Mouse (Mus musculus): Measurements from ENCODE around the gene Ucp3.
A peak's percentile ranks its signal among the peaks of the same experiment; 100 is the strongest.

Gene Ucp3

GRCm38 (mm10) chr7:100487301-100487700, 14.5 kb downstream of the Ucp3 start:
- DNase-seq (ENCODE audit: low read depth, low spot score), result peak; percentile 51
- H3K36me3 ChIP-seq (ENCODE audit: control insufficient read depth, insufficient read depth, low read length, poor library complexity, severe bottlenecking), result no peaks in the 10 kb centered on the region
- H3K27me3 ChIP-seq (ENCODE audit: control insufficient read depth, insufficient read depth, low read length, poor library complexity, severe bottlenecking), result no peaks in the 10 kb centered on the region

GRCm38 (mm10) chr7:100488474-100489048, 15.8 kb downstream of the Ucp3 start:
- DNase-seq (ENCODE audit: low read depth, low spot score), result no peak
- Histone ChIP-seq H3K36me3 (ENCODE audit: control insufficient read depth, insufficient read depth, low read length, poor library complexity, severe bottlenecking) (no peaks in the 10 kb centered on the region), H3K27me3 (ENCODE audit: control insufficient read depth, insufficient read depth, low read length, poor library complexity, severe bottlenecking) (no peaks in the 10 kb centered on the region)

GRCm38 (mm10) chr7:100492391-100493116, 19.8 kb downstream of the Ucp3 start:
- H3K36me3 ChIP-seq (ENCODE audit: control insufficient read depth, insufficient read depth, low read length, poor library complexity, severe bottlenecking), result peaks cover 12% of the 10 kb centered on the region
- no peaks in the 10 kb centered on the region for H3K27me3 ChIP-seq (ENCODE audit: control insufficient read depth, insufficient read depth, low read length, poor library complexity, severe bottlenecking)
- peak; percentile 37 for DNase-seq (ENCODE audit: low read depth, low spot score)

- Histone ChIP-seq H3K27me3 (ENCODE audit: control insufficient read depth, insufficient read depth, low read length, poor library complexity, severe bottlenecking) (no peaks in the 10 kb centered on the region), H3K36me3 (ENCODE audit: control insufficient read depth, insufficient read depth, low read length, poor library complexity, severe bottlenecking) (peaks cover 15% of the 10 kb centered on the region)
- peak; percentile 96 for DNase-seq (ENCODE audit: low read depth, low spot score)
Measured at GRCm38 (mm10) chr7:100493117-100493483, 20.3 kb downstream of the Ucp3 start, which contains the start of gene Ucp2. Gene Ucp2 (plus strand): TSS chr7:100493337.

- Histone ChIP-seq H3K27me3 (ENCODE audit: control insufficient read depth, insufficient read depth, low read length, poor library complexity, severe bottlenecking) (no peaks in the 10 kb centered on the region), H3K36me3 (ENCODE audit: control insufficient read depth, insufficient read depth, low read length, poor library complexity, severe bottlenecking) (peaks cover 19% of the 10 kb centered on the region)
- peak; percentile 69 for DNase-seq (ENCODE audit: low read depth, low spot score)
Measured at GRCm38 (mm10) chr7:100493484-100494414, 21.0 kb downstream of the Ucp3 start.

- Histone ChIP-seq H3K36me3 (ENCODE audit: control insufficient read depth, insufficient read depth, low read length, poor library complexity, severe bottlenecking) (peaks cover 24% of the 10 kb centered on the region), H3K27me3 (ENCODE audit: control insufficient read depth, insufficient read depth, low read length, poor library complexity, severe bottlenecking) (no peaks in the 10 kb centered on the region)
- DNase-seq (ENCODE audit: low read depth, low spot score), result peak; percentile 76
Measured at GRCm38 (mm10) chr7:100494415-100494831, 21.6 kb downstream of the Ucp3 start.

GRCm38 (mm10) chr7:100495042-100495441, 22.3 kb downstream of the Ucp3 start:
- H3K36me3 ChIP-seq (ENCODE audit: control insufficient read depth, insufficient read depth, low read length, poor library complexity, severe bottlenecking), result peaks cover 31% of the 10 kb centered on the region
- no peak for DNase-seq (ENCODE audit: low read depth, low spot score)

GRCm38 (mm10) chr7:100495581-100496251, 22.9 kb downstream of the Ucp3 start:
- Histone ChIP-seq H3K27me3 (ENCODE audit: control insufficient read depth, insufficient read depth, low read length, poor library complexity, severe bottlenecking) (no peaks in the 10 kb centered on the region), H3K36me3 (ENCODE audit: control insufficient read depth, insufficient read depth, low read length, poor library complexity, severe bottlenecking) (peaks cover 34% of the 10 kb centered on the region)
- peak; percentile 96 for DNase-seq (ENCODE audit: low read depth, low spot score)

More at GRCm38 (mm10) chr7:100495042-100495441, 22.3 kb downstream of the Ucp3 start:
- H3K27me3 ChIP-seq (ENCODE audit: control insufficient read depth, insufficient read depth, low read length, poor library complexity, severe bottlenecking), result no peaks in the 10 kb centered on the region

GRCm38 (mm10) chr7:100496371-100496770, 23.6 kb downstream of the Ucp3 start:
- H3K36me3 ChIP-seq (ENCODE audit: control insufficient read depth, insufficient read depth, low read length, poor library complexity, severe bottlenecking), result peaks cover 34% of the 10 kb centered on the region
- DNase-seq (ENCODE audit: low read depth, low spot score), result no peak
- no peaks in the 10 kb centered on the region for H3K27me3 ChIP-seq (ENCODE audit: control insufficient read depth, insufficient read depth, low read length, poor library complexity, severe bottlenecking)

GRCm38 (mm10) chr7:100496791-100497190, 24.0 kb downstream of the Ucp3 start:
- Histone ChIP-seq H3K27me3 (ENCODE audit: control insufficient read depth, insufficient read depth, low read length, poor library complexity, severe bottlenecking) (no peaks in the 10 kb centered on the region), H3K36me3 (ENCODE audit: control insufficient read depth, insufficient read depth, low read length, poor library complexity, severe bottlenecking) (peaks cover 34% of the 10 kb centered on the region)
- peak; percentile 15 for DNase-seq (ENCODE audit: low read depth, low spot score)

GRCm38 (mm10) chr7:100497402-100497801, 24.6 kb downstream of the Ucp3 start:
- Histone ChIP-seq H3K36me3 (ENCODE audit: control insufficient read depth, insufficient read depth, low read length, poor library complexity, severe bottlenecking) (peaks cover 34% of the 10 kb centered on the region), H3K27me3 (ENCODE audit: control insufficient read depth, insufficient read depth, low read length, poor library complexity, severe bottlenecking) (no peaks in the 10 kb centered on the region)
- DNase-seq (ENCODE audit: low read depth, low spot score), result no peak

GRCm38 (mm10) chr7:100497982-100498381, 25.2 kb downstream of the Ucp3 start:
- no peak for DNase-seq (ENCODE audit: low read depth, low spot score)
- peaks cover 34% of the 10 kb centered on the region for H3K36me3 ChIP-seq (ENCODE audit: control insufficient read depth, insufficient read depth, low read length, poor library complexity, severe bottlenecking)
- H3K27me3 ChIP-seq (ENCODE audit: control insufficient read depth, insufficient read depth, low read length, poor library complexity, severe bottlenecking), result no peaks in the 10 kb centered on the region

GRCm38 (mm10) chr7:100499465-100499864, 26.7 kb downstream of the Ucp3 start:
- Histone ChIP-seq H3K27me3 (ENCODE audit: control insufficient read depth, insufficient read depth, low read length, poor library complexity, severe bottlenecking) (no peaks in the 10 kb centered on the region), H3K36me3 (ENCODE audit: control insufficient read depth, insufficient read depth, low read length, poor library complexity, severe bottlenecking) (peaks cover 34% of the 10 kb centered on the region)
- DNase-seq (ENCODE audit: low read depth, low spot score), result no peak

- Histone ChIP-seq H3K36me3 (ENCODE audit: control insufficient read depth, insufficient read depth, low read length, poor library complexity, severe bottlenecking) (peaks cover 28% of the 10 kb centered on the region), H3K27me3 (ENCODE audit: control insufficient read depth, insufficient read depth, low read length, poor library complexity, severe bottlenecking) (no peaks in the 10 kb centered on the region)
- peak; percentile 28 for DNase-seq (ENCODE audit: low read depth, low spot score)
Measured at GRCm38 (mm10) chr7:100500276-100500977, 27.6 kb downstream of the Ucp3 start.

Data from splenic B cell, adult 2 months (primary cell).